Mouse (Mus musculus): ENCODE results near the gene Rrp9. TPM values are rescaled to one million over a fixed set of nuclear protein-coding genes. Genes with fewer than 3 reads are reported as not detected.

Gene Rrp9
- polyA plus RNA-seq, 1 experiment, result 109 TPM

DNA sequence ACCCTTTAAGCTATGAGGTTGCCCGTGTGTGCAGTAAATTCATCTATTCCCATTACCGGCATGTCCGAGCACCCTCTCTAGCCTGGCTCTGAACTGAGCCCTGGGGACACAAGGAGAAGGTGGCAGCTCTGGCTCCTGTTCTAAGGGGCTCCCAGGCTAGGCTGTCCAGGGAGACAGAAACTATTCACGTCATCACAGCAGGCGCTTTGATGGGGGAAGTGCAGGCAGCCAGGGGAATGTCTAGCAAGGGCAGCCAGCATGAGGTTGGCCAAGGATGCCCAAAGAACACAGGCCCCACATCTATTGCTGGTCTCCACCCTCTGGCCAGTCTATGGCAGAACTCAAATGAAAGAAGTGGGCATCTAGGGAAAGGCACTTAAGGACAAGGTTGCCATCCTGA, 17.8 kb upstream of the Rrp9 start:
- Histone ChIP-seq H3ac (ENCODE audit: control insufficient read depth, insufficient read length, low read depth) (no peak overlapping the region), H3K36me3 (ENCODE audit: control insufficient read depth, insufficient read depth) (peaks cover 39% of the 10 kb centered on the region), H3K79me2 (ENCODE audit: control insufficient read depth, insufficient read depth) (peaks cover 72% of the 10 kb centered on the region), H3K27me3 (ENCODE audit: control insufficient read depth, insufficient read depth, insufficient read length) (no peaks in the 10 kb centered on the region), H3K79me3 (ENCODE audit: low read depth) (peaks cover 57% of the 10 kb centered on the region), H3K4me3 (ENCODE audit: insufficient read depth, poor library complexity, severe bottlenecking) (no peak overlapping the region)
- TF ChIP-seq MYOD1 (IDR thresholded peaks at IDR 0.05; ENCODE audit: control insufficient read depth, insufficient read length, low read depth), result no peak
- no peak for TF ChIP-seq USF1 (IDR thresholded peaks at IDR 0.05; ENCODE audit: low read depth)
- TF ChIP-seq FOSL1 (IDR thresholded peaks at IDR 0.05; ENCODE audit: insufficient read depth, low read length, poor library complexity, severe bottlenecking), result no peak
- TF ChIP-seq CEBPB (IDR thresholded peaks at IDR 0.05; ENCODE audit: low read depth), result no peak
- no peak for TF ChIP-seq MAX (IDR thresholded peaks at IDR 0.05)
- no peak for TF ChIP-seq CTCF (IDR thresholded peaks at IDR 0.05; ENCODE audit: control insufficient read depth, insufficient read depth, insufficient read length)
- no peak for TF ChIP-seq MYOG (IDR thresholded peaks at IDR 0.05; ENCODE audit: control insufficient read depth, extremely low read depth, insufficient read length)

DNA sequence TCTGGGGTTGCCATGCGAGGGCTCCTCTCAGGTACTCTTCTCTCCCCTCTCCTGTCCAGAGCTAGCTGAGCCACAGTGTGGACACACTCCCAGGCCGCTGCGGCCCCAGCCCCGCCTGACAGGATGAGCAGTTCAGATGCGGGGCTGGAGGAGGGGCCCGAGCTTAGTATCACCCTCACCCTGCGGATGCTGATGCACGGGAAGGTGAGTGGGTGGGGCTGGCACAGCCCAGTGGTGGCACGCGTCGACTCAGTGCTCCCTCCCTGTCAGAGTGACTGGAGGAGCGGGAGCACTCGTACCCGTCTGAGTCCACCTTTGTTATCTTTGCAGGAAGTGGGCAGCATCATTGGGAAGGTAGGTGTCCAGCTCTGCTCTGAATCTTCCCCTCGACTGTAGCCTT, 15.8 kb upstream of the Rrp9 start:
- TF ChIP-seq CTCF (IDR thresholded peaks at IDR 0.05; ENCODE audit: control insufficient read depth, insufficient read depth, insufficient read length), result no peak
- TF ChIP-seq CEBPB (IDR thresholded peaks at IDR 0.05; ENCODE audit: low read depth), result no peak
- no peak for TF ChIP-seq MYOG (IDR thresholded peaks at IDR 0.05; ENCODE audit: control insufficient read depth, extremely low read depth, insufficient read length)
- no peak for TF ChIP-seq USF1 (IDR thresholded peaks at IDR 0.05; ENCODE audit: low read depth)
- TF ChIP-seq MAX (IDR thresholded peaks at IDR 0.05), result no peak
- no peak for TF ChIP-seq MYOD1 (IDR thresholded peaks at IDR 0.05; ENCODE audit: control insufficient read depth, insufficient read length, low read depth)
- TF ChIP-seq FOSL1 (IDR thresholded peaks at IDR 0.05; ENCODE audit: insufficient read depth, low read length, poor library complexity, severe bottlenecking), result no peak
- H3K36me3 ChIP-seq (ENCODE audit: control insufficient read depth, insufficient read depth), result peaks cover 56% of the 10 kb centered on the region

DNA sequence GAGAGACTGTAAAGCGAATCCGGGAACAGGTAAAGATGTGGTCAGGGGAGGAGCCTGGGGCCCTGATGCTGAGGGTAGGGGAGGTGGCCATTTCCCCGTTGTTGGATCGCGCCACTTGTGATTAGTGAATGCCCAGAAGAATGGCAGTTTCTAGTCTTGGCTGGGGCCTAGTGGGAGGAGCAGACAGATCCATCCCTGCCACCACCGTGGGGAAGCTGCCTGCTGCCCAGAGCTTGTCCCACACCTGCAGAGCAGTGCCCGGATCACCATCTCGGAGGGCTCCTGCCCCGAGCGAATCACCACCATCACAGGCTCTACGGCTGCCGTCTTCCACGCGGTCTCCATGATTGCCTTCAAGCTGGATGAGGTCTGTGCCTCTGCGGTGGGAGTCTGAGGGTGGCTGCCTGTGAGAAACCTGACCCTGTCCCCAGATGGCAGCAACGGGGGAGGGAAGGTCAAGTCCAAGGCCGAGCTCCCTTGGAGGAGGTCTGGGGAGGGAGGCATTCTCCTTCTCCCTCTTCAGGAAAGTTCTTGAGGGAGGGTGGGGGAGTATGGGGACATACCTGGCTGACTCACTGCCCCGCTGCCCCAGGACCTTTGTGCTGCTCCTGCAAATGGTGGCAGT, 15.2 kb upstream of the Rrp9 start:
- Histone ChIP-seq H3K79me3 (ENCODE audit: low read depth) (peaks cover 43% of the 10 kb centered on the region), H3K79me2 (ENCODE audit: control insufficient read depth, insufficient read depth) (peaks cover 54% of the 10 kb centered on the region), H3ac (ENCODE audit: control insufficient read depth, insufficient read length, low read depth) (no peak overlapping the region), H3K36me3 (ENCODE audit: control insufficient read depth, insufficient read depth) (peaks cover 59% of the 10 kb centered on the region), H3K27me3 (ENCODE audit: control insufficient read depth, insufficient read depth, insufficient read length) (no peaks in the 10 kb centered on the region), H3K4me3 (ENCODE audit: insufficient read depth, poor library complexity, severe bottlenecking) (no peak overlapping the region)
- no peak for TF ChIP-seq MYOD1 (IDR thresholded peaks at IDR 0.05; ENCODE audit: control insufficient read depth, insufficient read length, low read depth)
- TF ChIP-seq MAX (IDR thresholded peaks at IDR 0.05), result no peak
- TF ChIP-seq CEBPB (IDR thresholded peaks at IDR 0.05; ENCODE audit: low read depth), result no peak
- no peak for TF ChIP-seq FOSL1 (IDR thresholded peaks at IDR 0.05; ENCODE audit: insufficient read depth, low read length, poor library complexity, severe bottlenecking)
- no peak for TF ChIP-seq USF1 (IDR thresholded peaks at IDR 0.05; ENCODE audit: low read depth)
- TF ChIP-seq MYOG (IDR thresholded peaks at IDR 0.05; ENCODE audit: control insufficient read depth, extremely low read depth, insufficient read length), result no peak
- TF ChIP-seq CTCF (IDR thresholded peaks at IDR 0.05; ENCODE audit: control insufficient read depth, insufficient read depth, insufficient read length), result no peak

More for the DNA sequence above, 15.8 kb upstream of the Rrp9 start:
- H3ac ChIP-seq (ENCODE audit: control insufficient read depth, insufficient read length, low read depth), result no peak overlapping the region
- no peak overlapping the region for H3K4me3 ChIP-seq (ENCODE audit: insufficient read depth, poor library complexity, severe bottlenecking)
- H3K79me2 ChIP-seq (ENCODE audit: control insufficient read depth, insufficient read depth), result peaks cover 60% of the 10 kb centered on the region
- peaks cover 48% of the 10 kb centered on the region for H3K79me3 ChIP-seq (ENCODE audit: low read depth)
- no peaks in the 10 kb centered on the region for H3K27me3 ChIP-seq (ENCODE audit: control insufficient read depth, insufficient read depth, insufficient read length)

DNA sequence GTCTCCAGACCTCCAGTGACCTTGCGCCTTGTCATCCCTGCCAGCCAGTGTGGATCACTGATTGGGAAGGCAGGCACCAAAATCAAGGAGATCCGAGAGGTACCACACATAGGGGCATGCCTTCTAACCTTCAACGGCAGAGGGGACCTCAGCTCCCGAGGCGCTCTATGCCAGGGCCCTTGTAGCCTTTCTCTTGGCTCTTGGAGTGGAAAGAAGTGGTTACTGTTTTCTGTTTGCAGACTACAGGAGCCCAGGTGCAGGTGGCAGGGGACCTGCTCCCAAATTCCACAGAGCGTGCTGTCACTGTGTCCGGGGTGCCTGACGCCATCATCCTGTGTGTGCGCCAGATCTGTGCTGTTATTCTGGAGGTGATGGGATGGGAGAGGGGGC, 14.7 kb upstream of the Rrp9 start:
- H3K36me3 ChIP-seq (ENCODE audit: control insufficient read depth, insufficient read depth), result peaks cover 65% of the 10 kb centered on the region
- no peaks in the 10 kb centered on the region for H3K27me3 ChIP-seq (ENCODE audit: control insufficient read depth, insufficient read depth, insufficient read length)
- TF ChIP-seq CEBPB (IDR thresholded peaks at IDR 0.05; ENCODE audit: low read depth), result no peak
- no peak for TF ChIP-seq FOSL1 (IDR thresholded peaks at IDR 0.05; ENCODE audit: insufficient read depth, low read length, poor library complexity, severe bottlenecking)
- TF ChIP-seq USF1 (IDR thresholded peaks at IDR 0.05; ENCODE audit: low read depth), result no peak
- TF ChIP-seq CTCF (IDR thresholded peaks at IDR 0.05; ENCODE audit: control insufficient read depth, insufficient read depth, insufficient read length), result no peak
- no peak for TF ChIP-seq MYOD1 (IDR thresholded peaks at IDR 0.05; ENCODE audit: control insufficient read depth, insufficient read length, low read depth)
- no peak for TF ChIP-seq MYOG (IDR thresholded peaks at IDR 0.05; ENCODE audit: control insufficient read depth, extremely low read depth, insufficient read length)
- no peak for TF ChIP-seq MAX (IDR thresholded peaks at IDR 0.05)

DNA sequence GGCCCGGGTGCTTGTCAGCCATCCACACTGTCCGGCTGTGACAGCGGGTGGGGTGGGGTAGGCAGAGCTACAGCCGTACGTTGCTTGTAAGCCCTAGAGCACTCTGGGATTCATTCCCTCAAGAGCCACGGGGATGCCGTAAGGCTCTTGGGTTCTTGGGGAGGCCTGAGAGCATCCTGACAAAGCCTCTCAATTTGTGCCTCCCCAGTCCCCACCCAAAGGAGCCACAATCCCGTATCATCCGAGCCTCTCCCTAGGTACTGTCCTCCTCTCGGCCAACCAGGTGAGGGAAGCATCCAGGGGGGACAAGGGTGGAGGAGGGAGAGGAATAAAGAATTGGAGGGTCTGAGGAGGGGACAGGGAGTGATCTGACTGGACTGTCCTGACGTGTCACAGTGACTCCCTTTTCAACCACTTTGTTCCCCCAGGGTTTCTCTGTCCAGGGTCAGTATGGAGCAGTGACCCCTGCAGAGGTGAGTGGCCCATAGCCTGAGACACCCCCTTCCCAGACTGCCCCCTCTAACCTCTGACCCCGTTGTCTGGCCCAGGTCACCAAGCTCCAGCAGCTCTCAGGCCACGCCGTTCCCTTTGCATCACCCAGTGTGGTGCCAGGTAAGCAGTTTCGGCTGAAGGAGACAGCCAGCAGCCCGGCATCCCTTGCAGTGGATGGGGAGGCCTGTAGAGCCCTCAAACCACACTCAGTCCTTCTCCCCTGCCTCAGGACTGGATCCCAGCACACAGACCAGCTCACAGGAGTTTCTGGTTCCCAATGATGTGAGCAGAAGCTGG, 13.9 kb upstream of the Rrp9 start:
- Histone ChIP-seq H3K27me3 (ENCODE audit: control insufficient read depth, insufficient read depth, insufficient read length) (no peaks in the 10 kb centered on the region), H3ac (ENCODE audit: control insufficient read depth, insufficient read length, low read depth) (no peak overlapping the region), H3K4me3 (ENCODE audit: insufficient read depth, poor library complexity, severe bottlenecking) (no peak overlapping the region), H3K79me3 (ENCODE audit: low read depth) (peaks cover 30% of the 10 kb centered on the region), H3K79me2 (ENCODE audit: control insufficient read depth, insufficient read depth) (peaks cover 41% of the 10 kb centered on the region), H3K36me3 (ENCODE audit: control insufficient read depth, insufficient read depth) (peaks cover 65% of the 10 kb centered on the region)
- TF ChIP-seq FOSL1 (IDR thresholded peaks at IDR 0.05; ENCODE audit: insufficient read depth, low read length, poor library complexity, severe bottlenecking), result no peak
- TF ChIP-seq MYOD1 (IDR thresholded peaks at IDR 0.05; ENCODE audit: control insufficient read depth, insufficient read length, low read depth), result no peak
- no peak for TF ChIP-seq CTCF (IDR thresholded peaks at IDR 0.05; ENCODE audit: control insufficient read depth, insufficient read depth, insufficient read length)
- no peak for TF ChIP-seq CEBPB (IDR thresholded peaks at IDR 0.05; ENCODE audit: low read depth)
- TF ChIP-seq MAX (IDR thresholded peaks at IDR 0.05), result no peak
- TF ChIP-seq USF1 (IDR thresholded peaks at IDR 0.05; ENCODE audit: low read depth), result no peak
- no peak for TF ChIP-seq MYOG (IDR thresholded peaks at IDR 0.05; ENCODE audit: control insufficient read depth, extremely low read depth, insufficient read length)

More for the DNA sequence above, 14.7 kb upstream of the Rrp9 start:
- peaks cover 49% of the 10 kb centered on the region for H3K79me2 ChIP-seq (ENCODE audit: control insufficient read depth, insufficient read depth)
- peaks cover 37% of the 10 kb centered on the region for H3K79me3 ChIP-seq (ENCODE audit: low read depth)
- H3ac ChIP-seq (ENCODE audit: control insufficient read depth, insufficient read length, low read depth), result no peak overlapping the region
- no peak overlapping the region for H3K4me3 ChIP-seq (ENCODE audit: insufficient read depth, poor library complexity, severe bottlenecking)

Measured in C2C12 (cell line).